Mouse (Mus musculus) urinary bladder, postnatal 25 days (tissue): ENCODE results near the gene Sorcs3.

Experiments used
- DNase-seq: peaks from one replicate; pipeline ENCODE4 v3.0.0; 2022; ENCODE audit warnings: low spot score

The Sorcs3 gene

DNA sequence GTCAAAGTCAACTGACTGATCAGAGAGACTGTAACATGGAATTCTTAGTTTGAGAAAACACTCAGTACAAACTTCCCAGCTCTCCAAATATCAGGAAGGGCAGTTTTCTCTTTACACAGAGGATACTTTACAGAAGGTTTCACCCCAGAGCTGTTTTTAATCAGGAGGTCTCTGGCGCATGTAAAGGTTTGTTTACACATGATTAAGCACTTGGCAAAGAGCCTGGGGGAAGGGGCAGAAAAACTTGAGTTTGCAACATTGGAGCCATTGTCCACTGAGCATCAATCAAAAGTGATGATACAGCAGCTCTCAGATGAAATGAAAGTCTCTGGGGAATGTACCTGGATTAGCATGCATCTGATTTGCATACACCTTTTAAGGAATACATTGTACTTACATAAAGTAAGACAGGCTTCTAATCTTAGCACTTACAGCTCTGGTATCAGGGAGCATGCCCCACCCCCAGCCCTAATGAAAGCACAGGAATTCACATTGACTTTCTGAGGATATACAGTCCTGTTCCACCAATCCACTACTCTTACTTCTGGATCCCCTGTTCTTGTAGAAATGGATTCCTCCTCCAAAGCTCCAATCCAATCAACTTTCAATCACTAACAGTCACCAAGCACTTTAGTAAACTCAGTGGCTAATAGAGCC, 500.6 kb downstream of the Sorcs3 start:
- no peak for DNase-seq

DNA sequence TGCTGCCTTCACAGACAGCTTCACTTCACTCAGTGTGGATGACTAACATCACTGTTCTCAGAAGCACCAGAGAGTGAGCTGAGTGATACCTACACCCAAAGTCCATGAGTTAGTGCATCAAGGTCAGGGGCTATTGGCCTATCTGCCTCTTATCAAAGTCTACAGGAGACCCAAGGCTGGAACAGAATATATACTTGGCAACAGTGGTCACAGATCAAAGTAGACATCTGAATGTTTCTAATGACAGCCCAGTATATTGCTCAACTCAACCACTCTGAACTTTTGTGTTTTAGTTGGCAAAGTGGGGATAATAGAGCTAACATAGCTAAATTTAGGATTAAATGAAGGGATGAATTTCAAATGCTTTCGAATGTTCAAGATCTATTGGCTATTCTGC, 501.1 kb downstream of the Sorcs3 start:
- DNase-seq, result no peak

DNA sequence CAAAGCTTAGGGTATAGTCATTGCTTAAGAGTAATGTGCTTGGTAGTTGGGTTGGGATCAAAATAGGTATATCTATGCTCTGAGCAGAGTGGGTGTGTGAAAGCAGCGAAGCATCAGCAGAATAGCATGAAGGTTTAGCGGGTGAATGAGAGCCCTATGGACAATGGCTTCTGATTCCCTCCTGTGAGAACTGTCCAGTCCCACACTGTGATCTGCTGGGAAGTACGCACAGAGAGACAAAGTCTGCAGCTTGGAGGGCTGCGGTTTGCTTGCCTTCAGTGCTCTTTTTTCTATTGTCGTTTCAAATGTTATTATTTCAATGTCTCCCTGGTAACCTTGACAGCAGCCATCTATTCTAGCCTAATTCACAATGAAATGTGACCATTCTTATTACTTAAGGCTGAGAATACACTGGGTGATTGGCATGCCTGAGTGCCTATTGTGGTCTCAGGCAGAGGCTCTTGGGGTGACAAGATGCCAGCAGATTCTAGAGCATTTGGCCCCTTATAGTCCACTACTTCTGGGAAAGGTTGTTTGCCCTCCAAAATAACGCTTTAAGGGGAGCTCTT, 520.1 kb downstream of the Sorcs3 start:
- DNase-seq, result no peak

DNA sequence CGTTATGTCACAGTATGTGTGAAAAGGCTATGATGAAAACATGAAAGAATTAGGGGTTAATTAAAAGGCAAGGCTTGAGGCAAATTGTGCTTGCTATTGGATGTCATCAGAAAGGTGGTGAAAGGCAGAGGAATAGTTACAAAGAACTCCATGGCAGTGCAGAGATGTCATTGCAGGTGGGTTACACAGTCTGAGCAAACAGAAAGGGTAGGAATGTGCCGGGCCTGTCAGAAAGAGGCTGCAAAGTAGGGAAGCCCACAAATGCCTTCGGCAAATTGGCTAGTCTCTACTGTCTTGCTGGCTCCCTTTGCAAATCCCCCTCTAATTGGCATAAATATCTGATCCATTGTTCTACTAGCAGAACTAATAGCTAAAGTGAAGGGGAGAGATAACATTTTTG, 521.2 kb downstream of the Sorcs3 start:
- no peak for DNase-seq

DNA sequence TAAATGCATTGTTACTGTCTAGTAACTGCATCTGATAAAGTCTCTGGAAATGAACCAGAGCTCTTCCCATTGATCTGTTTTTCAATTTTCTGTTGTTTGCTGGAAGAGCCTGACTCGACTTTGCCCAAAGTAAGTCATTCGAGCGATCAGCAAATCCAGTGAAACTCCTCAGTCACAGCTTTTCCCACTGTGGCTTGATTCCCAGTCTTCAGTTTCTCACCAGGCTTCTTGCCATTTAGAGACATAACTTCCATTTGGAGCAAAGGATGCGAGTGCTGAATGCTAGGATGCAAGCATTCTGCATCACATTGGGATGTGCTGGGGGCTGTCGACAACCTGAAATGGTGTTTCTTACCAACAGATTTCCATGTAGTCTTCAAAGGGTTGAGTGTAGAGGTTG, 521.8 kb downstream of the Sorcs3 start:
- no peak for DNase-seq

DNA sequence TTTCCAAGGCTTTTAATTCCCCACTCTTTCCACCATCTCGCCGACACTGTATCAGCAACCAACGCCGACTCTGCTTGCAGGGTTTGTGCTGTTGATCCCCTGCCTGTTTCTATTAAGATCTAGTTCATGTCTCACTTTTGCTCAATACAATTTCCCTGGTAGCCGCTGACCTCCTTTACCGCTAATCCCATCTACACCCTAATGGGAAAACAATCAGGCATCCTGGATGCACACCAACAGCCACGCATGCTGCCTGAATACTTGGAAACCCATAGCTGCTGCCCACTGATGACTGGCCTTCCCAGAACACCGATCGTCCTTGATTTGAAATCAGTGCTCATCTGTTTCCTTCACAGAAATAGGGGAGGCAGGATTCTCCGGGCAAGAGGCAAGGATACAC, 525.9 kb downstream of the Sorcs3 start:
- no peak for DNase-seq

DNA sequence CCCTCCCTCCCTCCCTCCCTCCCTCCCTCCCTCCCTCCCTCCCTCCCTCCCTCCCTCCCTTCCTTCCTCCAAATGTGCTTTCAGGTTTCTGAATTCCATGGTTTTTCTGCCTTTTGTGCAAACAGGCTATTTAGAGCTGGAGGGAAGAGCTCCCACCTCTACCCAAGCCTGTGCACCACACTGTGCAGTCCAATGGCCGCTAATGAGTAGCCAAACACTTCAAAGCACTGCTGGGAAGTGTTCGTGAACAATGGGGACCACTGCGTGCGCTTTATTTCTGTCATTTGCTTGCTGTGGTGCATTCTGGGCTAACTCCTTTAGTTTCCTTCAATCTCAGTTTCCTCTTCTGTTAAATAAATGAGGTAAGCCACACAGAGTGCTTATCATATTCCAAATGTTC, 528.5 kb downstream of the Sorcs3 start:
- DNase-seq, result no peak

DNA sequence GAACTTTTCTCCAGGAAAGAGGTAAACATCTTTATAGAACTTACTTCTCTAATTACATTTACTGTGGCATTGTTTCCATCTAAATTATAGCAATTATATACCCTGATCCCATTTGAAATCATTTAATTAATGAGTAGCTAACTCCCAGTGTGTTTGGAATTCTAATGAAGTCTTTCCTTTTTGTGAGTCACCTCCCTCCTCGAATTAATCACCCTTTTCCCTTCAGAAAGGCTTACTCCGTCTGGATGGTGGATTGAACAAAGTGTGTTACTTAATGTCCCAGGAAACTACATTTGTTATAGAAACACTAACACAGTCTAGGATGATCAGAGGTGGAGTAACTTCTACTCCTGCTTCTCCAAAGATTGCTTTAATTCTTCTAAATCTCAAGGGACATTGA, 531.7 kb downstream of the Sorcs3 start:
- no peak for DNase-seq

DNA sequence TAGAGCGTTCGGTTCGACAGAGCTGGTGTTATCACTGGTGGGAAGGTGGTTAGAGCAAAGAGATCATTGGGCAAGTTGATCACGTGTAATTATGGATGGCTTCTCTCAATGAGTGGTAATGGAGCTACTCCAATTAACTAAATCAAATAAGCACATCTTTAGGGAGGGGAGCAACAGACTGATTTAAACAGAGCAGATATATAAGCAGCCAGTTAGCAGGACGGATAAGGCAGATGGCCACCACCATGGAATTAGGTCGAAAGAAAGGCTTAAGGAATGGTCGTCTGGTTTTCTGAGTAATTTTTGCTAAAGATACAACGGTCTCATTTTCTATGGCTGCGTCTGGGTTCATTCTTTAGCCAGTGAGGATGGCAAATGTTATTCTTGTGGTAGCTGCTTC, 549.3 kb downstream of the Sorcs3 start:
- no peak for DNase-seq

DNA sequence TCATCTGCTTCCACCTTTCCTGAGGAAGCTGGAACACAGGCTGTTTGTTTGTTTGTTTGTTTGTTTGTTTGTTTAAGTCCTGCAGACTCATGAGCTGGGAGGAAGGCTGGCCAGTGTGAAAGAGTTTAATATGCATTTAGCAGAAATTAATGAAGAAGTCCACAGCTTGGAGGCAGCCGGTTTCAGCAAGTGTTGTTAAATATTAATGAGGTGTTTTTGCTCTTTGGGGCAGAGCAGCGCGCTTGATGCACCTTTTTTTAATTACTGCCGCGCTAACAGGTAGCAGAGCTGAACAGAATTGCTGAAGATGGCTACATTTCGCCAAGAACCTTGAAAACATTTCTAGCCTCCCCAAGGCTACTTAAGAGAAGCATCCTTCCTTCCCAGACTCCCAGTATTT, 551.0 kb downstream of the Sorcs3 start:
- DNase-seq, result no peak

DNA sequence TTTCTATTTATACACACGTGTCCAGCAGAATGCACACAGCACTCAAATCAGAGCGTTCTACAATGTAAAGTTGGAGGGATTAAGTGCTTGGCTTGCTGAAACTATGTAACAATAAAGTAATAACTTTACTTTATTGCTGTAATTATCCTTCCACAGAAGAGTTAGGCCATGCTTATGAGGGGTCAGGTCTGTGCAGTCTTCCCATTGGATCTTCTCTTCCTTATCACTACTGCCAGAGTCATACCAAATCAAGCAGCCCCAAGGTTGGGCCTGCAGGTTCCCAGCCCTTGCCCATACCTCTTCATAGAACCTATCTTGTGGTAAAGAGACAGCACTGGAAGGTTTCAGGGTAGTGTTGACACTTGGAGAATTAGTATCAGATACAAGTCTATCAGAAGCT, 560.7 kb downstream of the Sorcs3 start:
- DNase-seq, result no peak

DNA sequence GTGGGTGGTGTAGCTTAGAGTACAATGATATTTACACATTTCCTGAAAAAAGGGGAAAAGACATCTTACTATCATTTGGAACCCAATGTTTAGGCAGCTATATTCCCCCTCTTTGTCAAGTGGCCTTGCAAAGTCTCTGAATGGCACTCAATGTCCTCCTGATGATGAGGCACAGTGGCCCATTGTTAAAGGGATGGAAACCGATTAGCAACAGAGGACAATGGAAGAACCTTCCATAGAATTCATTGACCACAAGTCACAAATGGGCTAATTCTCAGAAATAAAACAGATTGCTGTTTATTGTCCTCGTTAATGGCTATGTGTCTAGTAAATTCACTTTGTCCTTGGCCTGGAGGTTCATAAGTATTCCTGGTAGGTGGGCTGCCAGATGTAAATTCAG, 565.7 kb downstream of the Sorcs3 start:
- no peak for DNase-seq

DNA sequence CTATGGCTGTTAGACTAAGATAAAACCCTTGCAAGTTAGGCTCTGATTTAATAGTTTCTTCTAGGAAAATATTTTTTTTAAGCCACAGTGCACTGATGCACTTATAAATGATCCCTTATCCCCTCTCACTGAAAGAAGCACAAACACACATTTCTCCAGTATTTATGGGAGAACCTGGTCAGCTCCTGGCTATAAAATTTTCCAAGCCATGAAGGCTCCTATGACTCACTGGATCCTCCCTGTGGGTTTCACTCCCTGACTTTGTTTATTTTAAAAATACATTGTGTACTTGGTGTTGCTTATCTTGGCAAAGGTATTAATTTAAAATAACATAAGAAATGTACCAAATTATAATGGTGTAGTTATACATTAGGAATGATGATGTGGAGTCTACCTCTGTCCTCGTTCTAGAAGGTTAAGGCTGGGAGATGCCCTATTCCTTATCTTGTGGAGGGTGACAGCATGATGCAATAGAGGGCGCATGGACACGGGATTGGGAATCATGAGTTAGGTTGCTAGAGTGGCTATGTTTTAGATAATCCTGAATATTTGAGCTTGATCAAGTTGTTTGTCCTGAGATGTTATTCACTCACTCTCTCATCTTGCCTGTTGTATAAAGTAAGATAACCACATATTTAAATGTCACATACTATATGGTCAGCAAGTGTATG, 573.4 kb downstream of the Sorcs3 start:
- no peak for DNase-seq

DNA sequence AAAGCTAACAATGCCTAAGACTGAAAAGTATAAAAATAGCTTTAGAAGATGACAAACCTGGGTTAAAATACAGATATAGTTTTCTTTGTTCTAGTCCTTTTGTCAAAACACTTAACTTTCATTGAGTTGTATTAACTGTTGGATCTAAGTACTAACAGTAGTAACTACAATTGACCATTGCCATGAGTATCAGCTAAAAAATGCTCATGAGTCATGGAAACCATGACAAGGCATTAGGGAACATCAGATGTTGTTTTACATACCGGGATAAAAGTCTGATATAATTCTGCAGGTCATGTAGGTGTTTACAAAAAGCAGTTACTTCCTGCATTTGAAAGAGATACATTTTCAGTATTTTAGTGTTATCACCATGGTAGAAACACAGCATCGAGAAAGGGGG, 575.0 kb downstream of the Sorcs3 start:
- DNase-seq, result no peak

DNA sequence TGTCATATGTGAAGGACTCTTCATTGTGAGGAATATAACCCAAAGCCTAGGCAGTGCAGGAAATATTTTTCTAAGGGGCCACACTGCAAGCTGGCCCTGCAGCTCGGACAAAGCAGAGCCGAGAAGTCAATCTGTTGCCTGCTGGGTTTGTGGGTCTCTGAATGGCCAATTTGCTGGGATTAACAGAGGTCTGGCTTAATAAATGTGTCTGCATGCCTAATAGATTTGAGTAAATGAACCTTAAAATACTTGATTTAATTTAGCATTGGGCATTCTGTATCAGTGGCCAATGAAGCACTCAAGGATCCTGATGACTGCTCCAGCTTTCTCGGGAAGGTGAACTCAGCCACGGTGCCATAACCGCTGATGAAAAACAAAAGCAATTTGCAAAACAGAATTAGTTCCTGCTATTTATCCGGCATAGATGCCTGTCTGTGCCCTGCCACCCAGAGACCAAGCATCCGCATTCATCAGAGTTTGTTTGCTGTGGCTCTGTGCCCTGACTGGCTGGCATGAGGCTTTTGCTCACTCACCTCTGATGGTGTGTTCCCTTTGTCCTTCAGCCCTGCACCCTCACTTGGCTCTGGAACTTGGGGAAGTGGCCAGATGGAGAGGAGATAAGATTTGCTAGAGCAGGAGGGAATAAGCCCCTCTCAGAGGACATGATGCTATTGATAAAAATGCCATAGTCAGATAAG, 576.3 kb downstream of the Sorcs3 start:
- DNase-seq, result no peak

DNA sequence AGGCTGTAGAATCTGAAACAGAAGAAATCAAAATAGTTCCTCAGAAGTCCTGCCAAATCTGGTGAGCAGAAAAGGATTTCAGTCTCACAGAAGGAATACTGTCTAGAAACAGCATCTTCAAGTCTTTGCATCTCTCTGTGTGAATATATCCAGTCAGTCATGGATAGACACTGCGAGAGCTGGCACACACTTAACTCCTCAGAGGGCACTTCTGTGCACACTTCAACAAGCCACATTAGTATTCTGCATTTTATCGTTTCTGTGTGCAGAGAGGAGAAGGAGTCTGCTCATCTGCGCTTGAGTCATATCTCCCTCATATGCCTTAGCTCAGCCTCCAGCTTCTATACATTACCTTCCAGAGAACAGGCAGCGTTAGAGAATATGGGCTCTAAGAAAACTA, 581.4 kb downstream of the Sorcs3 start:
- DNase-seq, result no peak

DNA sequence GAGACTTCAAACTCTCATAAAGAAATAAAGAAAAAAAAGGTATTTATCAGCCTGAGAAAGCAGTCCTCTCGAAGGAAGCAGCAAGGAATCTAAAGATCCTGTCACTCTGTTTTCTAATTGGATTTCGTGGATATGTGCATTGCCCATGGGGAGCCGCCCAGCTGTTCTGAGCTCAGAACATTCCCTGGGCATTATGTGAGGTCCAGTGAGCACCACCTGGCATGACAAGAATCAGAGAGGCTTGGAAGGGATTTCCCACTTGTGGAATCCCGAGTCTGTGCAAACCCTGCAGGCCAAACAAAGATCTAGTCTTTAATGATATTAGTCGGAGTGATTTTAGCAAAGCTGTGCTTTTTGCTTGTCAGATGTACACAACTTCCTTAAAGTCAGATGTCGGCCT, 598.7 kb downstream of the Sorcs3 start:
- no peak for DNase-seq

DNA sequence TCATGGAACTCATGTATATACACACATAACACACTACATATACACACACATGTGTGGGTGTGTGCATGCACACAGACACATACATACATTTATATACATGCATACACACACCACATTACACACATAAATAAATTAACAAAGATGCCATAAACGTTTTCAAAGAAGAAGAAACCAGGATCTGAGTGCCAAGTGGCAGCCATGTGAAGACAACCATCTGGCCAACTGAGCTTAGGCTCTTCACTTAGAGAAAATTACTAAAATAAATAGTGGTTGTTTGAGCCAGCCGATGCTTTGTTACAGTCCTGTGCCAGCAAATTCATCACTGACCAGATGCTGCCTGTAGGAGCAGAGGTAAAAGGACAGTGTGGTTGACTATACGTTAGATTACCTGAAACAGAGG, 605.7 kb downstream of the Sorcs3 start:
- no peak for DNase-seq

DNA sequence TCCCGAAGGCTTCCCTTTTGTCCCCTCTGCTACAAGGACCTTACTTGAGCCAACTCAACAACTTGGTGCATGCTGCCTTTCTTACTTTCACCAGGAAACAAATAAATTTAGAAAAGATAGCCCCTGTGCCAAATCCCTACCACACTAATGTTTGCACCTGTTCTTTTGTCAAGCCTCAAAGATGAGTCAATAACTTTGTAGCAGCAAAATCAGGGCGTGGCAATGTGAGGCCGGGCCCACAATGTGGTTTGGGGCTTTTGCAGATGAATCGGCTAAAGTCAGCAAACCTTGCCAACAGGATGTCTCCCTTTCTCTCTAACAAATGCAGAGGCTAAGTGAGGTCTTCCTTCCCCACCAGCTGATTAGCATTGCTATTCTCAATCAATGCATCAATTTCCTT, 608.0 kb downstream of the Sorcs3 start:
- DNase-seq, result no peak

DNA sequence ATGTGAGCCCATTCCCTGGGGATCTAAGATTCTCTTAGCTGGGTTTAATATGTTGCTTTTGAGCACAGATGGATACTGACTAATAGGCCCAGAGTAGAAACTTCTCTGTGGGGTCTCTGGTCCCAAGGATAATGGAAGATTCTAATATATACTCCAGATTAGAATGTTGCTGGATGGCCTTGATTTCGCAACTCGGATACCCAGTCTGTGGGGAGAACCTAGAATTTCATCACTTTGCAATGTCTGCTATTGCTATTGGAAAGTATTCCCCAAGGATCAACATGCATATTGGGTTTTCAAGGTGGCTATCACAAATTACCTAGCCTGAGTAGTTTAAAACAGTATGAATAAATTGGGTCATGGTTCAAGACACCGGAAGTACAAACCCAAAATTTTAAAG, 609.2 kb downstream of the Sorcs3 start:
- no peak for DNase-seq

DNA sequence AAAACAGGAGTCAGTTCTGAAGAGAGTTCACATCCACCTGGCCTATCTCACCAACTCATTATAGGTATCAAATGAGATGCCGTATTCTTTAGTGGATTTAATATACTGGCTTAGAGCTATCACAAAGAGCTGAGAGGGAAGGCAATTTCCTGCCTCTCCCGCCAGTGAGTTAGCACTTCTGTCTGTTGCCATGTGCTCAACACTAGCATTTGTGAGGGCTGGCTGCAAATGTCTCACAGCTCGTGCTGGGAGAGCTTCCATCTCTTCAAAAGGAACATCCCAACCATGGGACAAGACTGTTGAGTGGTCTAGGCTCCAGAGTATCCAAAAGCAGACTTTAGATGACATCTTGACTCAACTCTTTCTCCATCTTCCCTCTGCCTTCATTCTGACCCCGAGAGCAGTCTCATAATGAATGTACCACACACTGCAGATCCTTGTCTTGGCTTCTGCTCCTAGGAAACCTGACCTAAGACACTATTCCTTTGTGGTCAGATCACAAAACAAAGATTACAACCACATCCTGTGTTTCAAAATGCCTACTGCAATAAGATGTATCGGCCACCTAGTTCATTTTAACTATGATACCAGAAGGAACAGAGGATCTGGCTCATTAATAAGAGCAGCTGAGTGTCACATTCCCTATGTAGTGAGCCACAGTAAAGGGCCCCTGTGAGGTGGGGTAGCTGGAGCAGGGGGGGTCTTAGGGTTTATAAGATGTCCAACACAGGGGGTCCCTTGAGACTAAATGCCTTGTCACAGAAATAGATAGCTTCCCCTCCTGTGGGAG, 614.9 kb downstream of the Sorcs3 start:
- no peak for DNase-seq

DNA sequence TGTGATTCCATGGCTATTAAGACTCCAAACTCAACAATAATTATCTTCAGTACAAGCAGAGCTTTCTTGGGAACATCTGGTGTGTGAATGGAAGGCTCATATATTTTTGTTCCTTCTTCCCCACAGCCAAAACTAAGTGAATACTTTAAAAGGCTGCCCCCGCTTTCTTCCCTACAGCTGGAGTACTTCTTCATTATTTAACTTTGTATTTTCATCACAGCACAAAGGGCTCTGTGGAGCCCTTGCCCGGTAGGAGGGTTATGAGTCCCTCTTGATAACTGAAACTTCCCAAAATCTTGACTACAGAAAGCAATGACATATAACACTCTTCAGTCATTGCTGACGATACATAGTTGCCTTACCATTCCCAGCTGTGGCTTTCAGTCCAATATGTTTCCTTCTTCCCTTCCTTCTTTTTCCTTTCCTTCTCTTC, 615.5 kb downstream of the Sorcs3 start:
- no peak for DNase-seq
